Mouse (Mus musculus): Measurements from ENCODE around the gene Mfap5. TPM values are rescaled to one million over a fixed set of nuclear protein-coding genes. Genes with fewer than 3 reads are reported as not detected.
A peak's percentile ranks its signal among the peaks of the same experiment; 100 is the strongest.
"Not testable (repeated sequence)": the region's sequence is repeated elsewhere in the genome, so short reads cannot be mapped to it uniquely, and the experiment has no call there.

Gene Mfap5
- polyA plus RNA-seq, 1 experiment from 2014 or later: 1.8 TPM

- no peak overlapping the region for H3K4me3 ChIP-seq (ENCODE audit: low read depth, low read length)
- no peak overlapping the region for H3K4me2 ChIP-seq (ENCODE audit: low read depth, low read length)
- WGBS: 63% methylated on average over 4 of the region's 4 CpGs
- H3K4me1 ChIP-seq (ENCODE audit: control insufficient read depth, insufficient read depth, low read length): no peaks in the 10 kb centered on the region
- no peaks in the 10 kb centered on the region for H3K27me3 ChIP-seq (ENCODE audit: control insufficient read depth, insufficient read depth, low read length)
- no peak overlapping the region for H3K9ac ChIP-seq (replicated peaks; ENCODE audit: low read depth, low read length)
- no peak for ATAC-seq (ENCODE audit: low read depth)
- no peaks in the 10 kb centered on the region for H3K36me3 ChIP-seq (ENCODE audit: control insufficient read depth, insufficient read depth, low read length)
- no peak overlapping the region for H3K27ac ChIP-seq (ENCODE audit: low read depth, low read length)
- H3K9me3 ChIP-seq (ENCODE audit: control insufficient read depth, low read length): no peaks in the 10 kb centered on the region
Observed at GRCm38 (mm10) chr6:122505041-122505440, 604 bp upstream of the Mfap5 start.

GRCm38 (mm10) chr6:122508494-122508893 is 2.8 kb downstream of the Mfap5 start:
- Histone ChIP-seq H3K27me3 (ENCODE audit: control insufficient read depth, insufficient read depth, low read length) (no peaks in the 10 kb centered on the region), H3K36me3 (ENCODE audit: control insufficient read depth, insufficient read depth, low read length) (no peaks in the 10 kb centered on the region), H3K4me3 (ENCODE audit: low read depth, low read length) (no peak overlapping the region), H3K9ac (replicated peaks; ENCODE audit: low read depth, low read length) (no peak overlapping the region), H3K9me3 (ENCODE audit: control insufficient read depth, low read length) (no peaks in the 10 kb centered on the region), H3K4me1 (ENCODE audit: control insufficient read depth, insufficient read depth, low read length) (no peaks in the 10 kb centered on the region), H3K4me2 (ENCODE audit: low read depth, low read length) (no peak overlapping the region), H3K27ac (ENCODE audit: low read depth, low read length) (no peak overlapping the region)
- WGBS: 87% methylated on average over 8 of the region's 8 CpGs
- ATAC-seq (ENCODE audit: low read depth): no peak

- Histone ChIP-seq H3K4me2 (ENCODE audit: low read depth, low read length) (no peak overlapping the region), H3K9me3 (ENCODE audit: control insufficient read depth, low read length) (no peaks in the 10 kb centered on the region), H3K36me3 (ENCODE audit: control insufficient read depth, insufficient read depth, low read length) (no peaks in the 10 kb centered on the region), H3K9ac (replicated peaks; ENCODE audit: low read depth, low read length) (no peak overlapping the region), H3K27me3 (ENCODE audit: control insufficient read depth, insufficient read depth, low read length) (no peaks in the 10 kb centered on the region), H3K4me3 (ENCODE audit: low read depth, low read length) (no peak overlapping the region), H3K27ac (ENCODE audit: low read depth, low read length) (no peak overlapping the region), H3K4me1 (ENCODE audit: control insufficient read depth, insufficient read depth, low read length) (no peaks in the 10 kb centered on the region)
- WGBS: 72% methylated on average over 12 of the region's 12 CpGs
- ATAC-seq (ENCODE audit: low read depth): no peak
Observed at GRCm38 (mm10) chr6:122512914-122513878, 7.6 kb downstream of the Mfap5 start.

- Histone ChIP-seq H3K27me3 (ENCODE audit: control insufficient read depth, insufficient read depth, low read length) (no peaks in the 10 kb centered on the region), H3K4me2 (ENCODE audit: low read depth, low read length) (no peak overlapping the region), H3K9me3 (ENCODE audit: control insufficient read depth, low read length) (no peaks in the 10 kb centered on the region), H3K4me1 (ENCODE audit: control insufficient read depth, insufficient read depth, low read length) (no peaks in the 10 kb centered on the region), H3K36me3 (ENCODE audit: control insufficient read depth, insufficient read depth, low read length) (no peaks in the 10 kb centered on the region), H3K9ac (replicated peaks; ENCODE audit: low read depth, low read length) (no peak overlapping the region), H3K4me3 (ENCODE audit: low read depth, low read length) (no peak overlapping the region), H3K27ac (ENCODE audit: low read depth, low read length) (no peak overlapping the region)
- WGBS: 76% methylated on average over 3 of the region's 3 CpGs
- ATAC-seq (ENCODE audit: low read depth): no peak
Observed at GRCm38 (mm10) chr6:122514312-122514711, 8.7 kb downstream of the Mfap5 start.

- not testable (repeated sequence) for H3K4me1 ChIP-seq (ENCODE audit: control insufficient read depth, insufficient read depth, low read length); H3K27me3 ChIP-seq (ENCODE audit: control insufficient read depth, insufficient read depth, low read length); H3K27ac ChIP-seq (ENCODE audit: low read depth, low read length); H3K4me3 ChIP-seq (ENCODE audit: low read depth, low read length); ATAC-seq (ENCODE audit: low read depth); H3K9ac ChIP-seq (replicated peaks; ENCODE audit: low read depth, low read length); H3K9me3 ChIP-seq (ENCODE audit: control insufficient read depth, low read length); H3K4me2 ChIP-seq (ENCODE audit: low read depth, low read length); H3K36me3 ChIP-seq (ENCODE audit: control insufficient read depth, insufficient read depth, low read length)
- WGBS: 97% methylated on average over 2 of the region's 2 CpGs
Observed at GRCm38 (mm10) chr6:122515762-122516161, 10.1 kb downstream of the Mfap5 start.

GRCm38 (mm10) chr6:122517668-122518067 is 12.0 kb downstream of the Mfap5 start:
- no peaks in the 10 kb centered on the region for H3K27me3 ChIP-seq (ENCODE audit: control insufficient read depth, insufficient read depth, low read length)
- H3K9me3 ChIP-seq (ENCODE audit: control insufficient read depth, low read length): no peaks in the 10 kb centered on the region
- 92% methylated on average over 1 of the region's 1 CpGs for WGBS
- H3K4me1 ChIP-seq (ENCODE audit: control insufficient read depth, insufficient read depth, low read length): no peaks in the 10 kb centered on the region
- no peaks in the 10 kb centered on the region for H3K36me3 ChIP-seq (ENCODE audit: control insufficient read depth, insufficient read depth, low read length)
- no peak for ATAC-seq (ENCODE audit: low read depth)
- H3K9ac ChIP-seq (replicated peaks; ENCODE audit: low read depth, low read length): no peak overlapping the region
- H3K4me2 ChIP-seq (ENCODE audit: low read depth, low read length): no peak overlapping the region
- H3K27ac ChIP-seq (ENCODE audit: low read depth, low read length): no peak overlapping the region
- H3K4me3 ChIP-seq (ENCODE audit: low read depth, low read length): no peak overlapping the region

GRCm38 (mm10) chr6:122519384-122519783 is 13.7 kb downstream of the Mfap5 start:
- 50% methylated on average over 2 of the region's 2 CpGs for WGBS
- no peaks in the 10 kb centered on the region for H3K36me3 ChIP-seq (ENCODE audit: control insufficient read depth, insufficient read depth, low read length)
- H3K9ac ChIP-seq (replicated peaks; ENCODE audit: low read depth, low read length): no peak overlapping the region
- H3K27ac ChIP-seq (ENCODE audit: low read depth, low read length): no peak overlapping the region
- no peak overlapping the region for H3K4me3 ChIP-seq (ENCODE audit: low read depth, low read length)
- ATAC-seq (ENCODE audit: low read depth): no peak
- H3K4me2 ChIP-seq (ENCODE audit: low read depth, low read length): no peak overlapping the region
- H3K9me3 ChIP-seq (ENCODE audit: control insufficient read depth, low read length): no peaks in the 10 kb centered on the region
- no peaks in the 10 kb centered on the region for H3K4me1 ChIP-seq (ENCODE audit: control insufficient read depth, insufficient read depth, low read length)
- H3K27me3 ChIP-seq (ENCODE audit: control insufficient read depth, insufficient read depth, low read length): no peaks in the 10 kb centered on the region

- WGBS: 78% methylated on average over 9 of the region's 9 CpGs
- H3K4me1 ChIP-seq (ENCODE audit: control insufficient read depth, insufficient read depth, low read length): no peaks in the 10 kb centered on the region
- no peak overlapping the region for H3K9ac ChIP-seq (replicated peaks; ENCODE audit: low read depth, low read length)
- H3K36me3 ChIP-seq (ENCODE audit: control insufficient read depth, insufficient read depth, low read length): no peaks in the 10 kb centered on the region
- no peak overlapping the region for H3K27ac ChIP-seq (ENCODE audit: low read depth, low read length)
- H3K27me3 ChIP-seq (ENCODE audit: control insufficient read depth, insufficient read depth, low read length): no peaks in the 10 kb centered on the region
- no peak overlapping the region for H3K4me2 ChIP-seq (ENCODE audit: low read depth, low read length)
- peak; percentile 87 for ATAC-seq (ENCODE audit: low read depth)
- H3K4me3 ChIP-seq (ENCODE audit: low read depth, low read length): no peak overlapping the region
- H3K9me3 ChIP-seq (ENCODE audit: control insufficient read depth, low read length): no peaks in the 10 kb centered on the region
Observed at GRCm38 (mm10) chr6:122522595-122522994, 16.9 kb downstream of the Mfap5 start.

- Histone ChIP-seq H3K4me2 (ENCODE audit: low read depth, low read length) (no peak overlapping the region), H3K4me1 (ENCODE audit: control insufficient read depth, insufficient read depth, low read length) (no peaks in the 10 kb centered on the region), H3K27me3 (ENCODE audit: control insufficient read depth, insufficient read depth, low read length) (no peaks in the 10 kb centered on the region), H3K27ac (ENCODE audit: low read depth, low read length) (no peak overlapping the region), H3K36me3 (ENCODE audit: control insufficient read depth, insufficient read depth, low read length) (no peaks in the 10 kb centered on the region), H3K9me3 (ENCODE audit: control insufficient read depth, low read length) (no peaks in the 10 kb centered on the region), H3K9ac (replicated peaks; ENCODE audit: low read depth, low read length) (no peak overlapping the region), H3K4me3 (ENCODE audit: low read depth, low read length) (no peak overlapping the region)
- peak; percentile 14; the same call in 1 of the 2 replicates for ATAC-seq (ENCODE audit: low read depth)
- WGBS: 82% methylated on average over 8 of the region's 8 CpGs
Observed at GRCm38 (mm10) chr6:122523289-122523688, 17.6 kb downstream of the Mfap5 start.
